Mouse (Mus musculus): ENCODE measurements around the gene Cfap74.

DNA sequence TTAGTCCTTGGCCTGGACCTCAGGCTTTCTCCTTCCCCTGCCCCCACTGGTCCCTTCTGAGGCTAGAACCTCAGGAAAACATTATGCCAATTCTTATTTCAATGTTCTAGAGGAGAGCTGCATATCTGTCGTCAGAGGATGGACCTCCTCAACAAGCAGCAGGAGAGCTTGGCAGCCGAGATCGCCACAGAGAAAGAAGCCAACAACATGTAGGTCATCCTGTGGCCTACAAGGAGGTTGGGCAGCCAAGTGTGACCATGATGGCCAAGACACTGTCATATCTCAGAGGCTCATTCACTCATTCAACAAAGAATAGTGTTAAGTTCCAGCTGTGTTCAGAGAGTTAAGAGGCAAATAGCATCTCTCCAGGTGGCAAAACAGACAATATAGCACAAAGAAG, 11.1 kb downstream of the Cfap74 start:
- TF ChIP-seq CTCF (IDR thresholded peaks at IDR 0.05; ENCODE audit: low read depth, low read length): no peak
- TF ChIP-seq GATA1 (IDR thresholded peaks at IDR 0.05; ENCODE audit: borderline replicate concordance, low read length): no peak
